Mouse (Mus musculus): ENCODE measurements around the gene Pdxdc1.

Gene Pdxdc1

GRCm38 (mm10) chr16:13883094-13883774, 19.7 kb downstream of the Pdxdc1 start:
- DNase-seq (ENCODE audit: low spot score) = no peak

- no peak for DNase-seq (ENCODE audit: low spot score)
Observed at GRCm38 (mm10) chr16:13875483-13875882, 27.4 kb downstream of the Pdxdc1 start.

GRCm38 (mm10) chr16:13867910-13868514, 34.9 kb downstream of the Pdxdc1 start:
- DNase-seq (ENCODE audit: low spot score) = peak; percentile 47

GRCm38 (mm10) chr16:13867406-13867805, 35.5 kb downstream of the Pdxdc1 start:
- peak; percentile 55 for DNase-seq (ENCODE audit: low spot score)

- DNase-seq (ENCODE audit: low spot score) = no peak
Observed at GRCm38 (mm10) chr16:13866616-13867015, 36.3 kb downstream of the Pdxdc1 start.

GRCm38 (mm10) chr16:13866076-13866475, 36.9 kb downstream of the Pdxdc1 start:
- DNase-seq (ENCODE audit: low spot score) = no peak

GRCm38 (mm10) chr16:13853886-13854285, 49.0 kb downstream of the Pdxdc1 start:
- DNase-seq (ENCODE audit: low spot score) = no peak

- no peak for DNase-seq (ENCODE audit: low spot score)
Observed at GRCm38 (mm10) chr16:13851446-13851845, 51.5 kb downstream of the Pdxdc1 start.

- no peak for DNase-seq (ENCODE audit: low spot score)
Observed at GRCm38 (mm10) chr16:13848310-13848709, 54.6 kb downstream of the Pdxdc1 start.

GRCm38 (mm10) chr16:13846675-13847074, 56.3 kb downstream of the Pdxdc1 start:
- no peak for DNase-seq (ENCODE audit: low spot score)

GRCm38 (mm10) chr16:13845031-13845430, 57.9 kb downstream of the Pdxdc1 start:
- DNase-seq (ENCODE audit: low spot score) = no peak

- no peak for DNase-seq (ENCODE audit: low spot score)
Observed at GRCm38 (mm10) chr16:13840956-13841355, 62.0 kb downstream of the Pdxdc1 start.

GRCm38 (mm10) chr16:13840056-13840455, 62.9 kb downstream of the Pdxdc1 start:
- DNase-seq (ENCODE audit: low spot score) = no peak

- DNase-seq (ENCODE audit: low spot score) = no peak
Observed at GRCm38 (mm10) chr16:13834382-13834781, 68.5 kb downstream of the Pdxdc1 start.

GRCm38 (mm10) chr16:13831606-13832005, 71.3 kb downstream of the Pdxdc1 start:
- no peak for DNase-seq (ENCODE audit: low spot score)

- DNase-seq (ENCODE audit: low spot score) = no peak
Observed at GRCm38 (mm10) chr16:13830444-13830843, 72.5 kb downstream of the Pdxdc1 start.

GRCm38 (mm10) chr16:13826511-13826910, 76.4 kb downstream of the Pdxdc1 start:
- no peak for DNase-seq (ENCODE audit: low spot score)

GRCm38 (mm10) chr16:13825781-13826490, 77.0 kb downstream of the Pdxdc1 start:
- DNase-seq (ENCODE audit: low spot score) = no peak

- no peak for DNase-seq (ENCODE audit: low spot score)
Observed at GRCm38 (mm10) chr16:13820771-13821170, 82.2 kb downstream of the Pdxdc1 start.

GRCm38 (mm10) chr16:13819806-13820500, 83.0 kb downstream of the Pdxdc1 start:
- DNase-seq (ENCODE audit: low spot score) = peak; percentile 33

GRCm38 (mm10) chr16:13819394-13819743, 83.6 kb downstream of the Pdxdc1 start:
- no peak for DNase-seq (ENCODE audit: low spot score)

- DNase-seq (ENCODE audit: low spot score) = peak; percentile 95
Observed at GRCm38 (mm10) chr16:13818560-13819393, 84.2 kb downstream of the Pdxdc1 start, which contains the start of gene Ntan1. Gene Ntan1, plus strand, starts transcription at chr16:13818845.

Measured in embryo, embryonic 10.5 days (tissue).